9 mouse cellular contexts compared by ENCODE assay signal in genomic region chr12:109068738-109069137, GRCm38 (mm10). TPM values are rescaled to one million over a fixed set of nuclear protein-coding genes. Genes with fewer than 3 reads are reported as not detected.
DNase-seq lines count a peak whose midpoint lies in the region; ATAC-seq lines count a peak whose summit lies in the region.
"Had no signal": no experiment of that assay in that cellular context is flagged by ENCODE, and none has a peak within 500 bp of the region (broad histone marks: within the 10 kb centered on the region; RNA-seq: fewer than 3 reads in every experiment).

No protein-coding gene starts in this region.

- H3K9me3 ChIP-seq in kidney, embryonic 15.5 days (replicated peaks), result no peaks in the 10 kb centered on the region
- no peaks in the 10 kb centered on the region for H3K9me3 ChIP-seq in forebrain, embryonic 15.5 days
- no peaks in the 10 kb centered on the region for H3K9me3 ChIP-seq in limb, embryonic 13.5 days
- H3K9me3 ChIP-seq in stomach, embryonic 14.5 days (ENCODE audit: control insufficient read depth, low read depth, low read length), result no peaks in the 10 kb centered on the region

- no peak for DNase-seq in kidney, adult 8-10 months
- DNase-seq in spleen, postnatal 14 days (ENCODE audit: low spot score in 2 of 2), result no peak
- DNase-seq in thymus, postnatal 4 days, result no peak
- DNase-seq in c-Kit-positive CD71-positive TER-119-positive erythroid progenitor cells, embryonic 14.5 days (ENCODE audit: low spot score), result no peak
- DNase-seq: kidney, postnatal 14 days had no signal

- H3K4me2 ChIP-seq in kidney, embryonic 15.5 days, result peak overlapping the region; percentile 92
- H3K4me2 ChIP-seq in forebrain, embryonic 15.5 days (replicated peaks), result peak overlapping the region; percentile 94
- peak overlapping the region; percentile 85 for H3K4me2 ChIP-seq in limb, embryonic 13.5 days (replicated peaks)
- peak overlapping the region; percentile 88 for H3K4me2 ChIP-seq in stomach, embryonic 14.5 days (replicated peaks; ENCODE audit: low read depth, low read length)

- WGBS in kidney, embryonic 15.5 days, result 52% methylated on average over 7 of the region's 7 CpGs
- 81% methylated on average over 7 of the region's 7 CpGs for WGBS in forebrain, embryonic 15.5 days
- WGBS in limb, embryonic 13.5 days, result 60% methylated on average over 7 of the region's 7 CpGs
- WGBS in stomach, embryonic 14.5 days, result 51% methylated on average over 7 of the region's 7 CpGs

- H3K27ac ChIP-seq in kidney, embryonic 15.5 days, result no peak overlapping the region
- no peak overlapping the region for H3K27ac ChIP-seq in forebrain, embryonic 15.5 days (replicated peaks)
- no peak overlapping the region for H3K27ac ChIP-seq in limb, embryonic 13.5 days
- H3K27ac ChIP-seq in stomach, embryonic 14.5 days (ENCODE audit: low read length), result no peak overlapping the region

- peak overlapping the region; percentile 59 for H3K4me3 ChIP-seq in kidney, embryonic 15.5 days (replicated peaks)
- H3K4me3 ChIP-seq in forebrain, embryonic 15.5 days, result peak overlapping the region; percentile 66
- H3K4me3 ChIP-seq in limb, embryonic 13.5 days, result peak overlapping the region; percentile 61
- peak overlapping the region; percentile 49; the same call in 1 of the 2 replicates for H3K4me3 ChIP-seq in stomach, embryonic 14.5 days (ENCODE audit: low read depth, low read length)

- peaks cover 16% of the 10 kb centered on the region for H3K4me1 ChIP-seq in kidney, embryonic 15.5 days
- H3K4me1 ChIP-seq in forebrain, embryonic 15.5 days, result peaks cover 16% of the 10 kb centered on the region
- H3K4me1 ChIP-seq in limb, embryonic 13.5 days, result peaks cover 15% of the 10 kb centered on the region
- H3K4me1 ChIP-seq in stomach, embryonic 14.5 days (ENCODE audit: control insufficient read depth, insufficient read depth, low read length), result peaks cover 10% of the 10 kb centered on the region; the same call in 1 of the 2 replicates

- peaks cover 23% of the 10 kb centered on the region; the same call in 1 of the 2 replicates for H3K27me3 ChIP-seq in kidney, embryonic 15.5 days
- H3K27me3 ChIP-seq in forebrain, embryonic 15.5 days, result no peaks in the 10 kb centered on the region
- H3K27me3 ChIP-seq in limb, embryonic 13.5 days, result peaks cover 23% of the 10 kb centered on the region
- H3K27me3 ChIP-seq in stomach, embryonic 14.5 days (ENCODE audit: control insufficient read depth, insufficient read depth, low read length), result no peaks in the 10 kb centered on the region

- H3K9ac ChIP-seq in kidney, embryonic 15.5 days, result no peak overlapping the region
- H3K9ac ChIP-seq in forebrain, embryonic 15.5 days (replicated peaks), result no peak overlapping the region
- H3K9ac ChIP-seq in limb, embryonic 13.5 days, result peak overlapping the region; percentile 84; the same call in 1 of the 2 replicates
- peak overlapping the region; percentile 65; the same call in 1 of the 2 replicates for H3K9ac ChIP-seq in stomach, embryonic 14.5 days (replicated peaks; ENCODE audit: low read depth, low read length)

- H3K36me3 ChIP-seq in kidney, embryonic 15.5 days, result no peaks in the 10 kb centered on the region
- H3K36me3 ChIP-seq in forebrain, embryonic 15.5 days, result no peaks in the 10 kb centered on the region
- no peaks in the 10 kb centered on the region for H3K36me3 ChIP-seq in limb, embryonic 13.5 days
- no peaks in the 10 kb centered on the region for H3K36me3 ChIP-seq in stomach, embryonic 14.5 days (ENCODE audit: control insufficient read depth, insufficient read depth, low read length)

- no peak for ATAC-seq in kidney, embryonic 15.5 days (replicated peaks; ENCODE audit: low FRiP score)
- ATAC-seq in forebrain, embryonic 15.5 days (replicated peaks), result no peak
- no peak for ATAC-seq in limb, embryonic 13.5 days (ENCODE audit: low FRiP score, low read depth)
- ATAC-seq in stomach, embryonic 14.5 days (ENCODE audit: insufficient number of reproducible peaks, insufficient read depth, low FRiP score, low read depth), result no peak

RNA-seq across cellular contexts. Expression of gene Begain, which starts 0.7 kb away (rescaled TPM):
- polyA plus RNA-seq in kidney, embryonic 15.5 days (2015; fragmentation: Nextera tagmentation; extraction: Ambion mirVana), result 3.4 and 4.6 TPM in 2 replicates
- polyA plus RNA-seq in forebrain, embryonic 15.5 days (2015; fragmentation: Nextera tagmentation; extraction: Ambion mirVana), result 19.2 and 20.2 TPM in 2 replicates
- polyA plus RNA-seq in limb, embryonic 13.5 days (2015; fragmentation: Nextera tagmentation; extraction: Ambion mirVana), result 8.0 and 8.2 TPM in 2 replicates
- polyA plus RNA-seq in stomach, embryonic 14.5 days (2014; fragmentation: Nextera tagmentation; extraction: Ambion mirVana), result 20.1 and 23.4 TPM in 2 replicates

Comparison
In these comparisons a context has a peak if more than half of its experiments do, and no peak if none do; other contexts are left out.
1. H3K9ac ChIP-seq: peak in limb, embryonic 13.5 days (single experiment) and stomach, embryonic 14.5 days (single experiment); none in kidney, embryonic 15.5 days (single experiment) and forebrain, embryonic 15.5 days (single experiment).
2. Peak in every context shown above with its lines, with median percentiles within 50 percentile points of each other: H3K4me2 ChIP-seq and H3K4me3 ChIP-seq.